Mouse (Mus musculus) Patski (cell line): ENCODE results near the gene Rab3a. TPM values are rescaled to one million over a fixed set of nuclear protein-coding genes. Genes with fewer than 3 reads are reported as not detected.

ENCODE experiments used
- ATAC-seq: fragments of 100-300 bp; one replicate; pipeline ENCODE4 v1.8.0; 2021
- CTCF ChIA-PET: fragments of 350-600 bp; sonication (Branson Sonifier 250); formaldehyde crosslinking; loops from one replicate; lab custom pipeline; 2022; ENCODE audit warnings: inconsistent platforms; lab: Charles Lee
- POLR2A ChIA-PET: fragments of 350-600 bp; sonication (Branson Sonifier 250); formaldehyde crosslinking; loops from one replicate; lab custom pipeline; 2022; ENCODE audit warnings: antibody characterized with exemption, inconsistent platforms; lab: Charles Lee
- DNase-seq: peaks from one replicate; pipeline ENCODE4 v3.0.0-alpha.2; 2011; ENCODE audit warnings: low read depth, low spot score
- H3K27me3 ChIP-seq: fragments of 371-371 bp; one replicate; pipeline ENCODE4 v1.5.1; 2021
- CTCF ChIP-seq: fragments of 100-300 bp; IDR thresholded peaks from one replicate; pipeline ENCODE4 v1.5.1; 2021
- in situ Hi-C: fragments of 300-500 bp; cut with MboI; formaldehyde crosslinking; loops from 3 replicates; pipeline ENCODE4 v1.11.1; 2018; ENCODE audit warnings: low pct_unique_long_range_greater_than_20kb, mixed read lengths
- polyA plus RNA-seq: library from polyadenylated mRNA; unstranded; gene quantifications from one replicate; pipeline ENCODE4 v1.2.3, GENCODE M21; 2021

Rab3a gene
- polyA plus RNA-seq, 1 experiment from 2014 or later, result 35.0 TPM

- ChIA-PET CTCF (interaction anchor here (1.9 to 3.5 kb wide), 2 partner anchors 11 to 39 kb away, joined by 5 to 15 read pairs; partner anchors contain the start of gene Gm3336), POLR2A (no interaction called here)
- no peaks in the 10 kb centered on the region for H3K27me3 ChIP-seq
- DNase-seq (no peak), ATAC-seq (no peak)
- in situ Hi-C loops, result no loop called here
- TF ChIP-seq CTCF, result no peak
Measured at GRCm38 (mm10) chr8:70757523-70758307, 3.2 kb downstream of the Rab3a start.

- POLR2A ChIA-PET, result no interaction called here
- CTCF ChIA-PET, result interaction anchor here (3.5 kb wide), 1 partner anchor 10 kb away, joined by 15 read pairs; no protein-coding TSS in a partner anchor
- ATAC-seq, result no peak
- DNase-seq, result no peak
- no peak for TF ChIP-seq CTCF
- in situ Hi-C loops, result no loop called here
- no peaks in the 10 kb centered on the region for H3K27me3 ChIP-seq
Measured at GRCm38 (mm10) chr8:70758308-70758615, 3.8 kb downstream of the Rab3a start.

- ChIA-PET POLR2A (no interaction called here), CTCF (interaction anchor here (3.5 kb wide), 1 partner anchor 10 kb away, joined by 15 read pairs; no protein-coding TSS in a partner anchor)
- ATAC-seq (no peak), DNase-seq (no peak)
- H3K27me3 ChIP-seq, result no peaks in the 10 kb centered on the region
- in situ Hi-C loops, result no loop called here
- no peak for TF ChIP-seq CTCF
Measured at GRCm38 (mm10) chr8:70758616-70759561, 4.4 kb downstream of the Rab3a start.

- in situ Hi-C loops, result no loop called here
- DNase-seq, result no peak
- no peaks in the 10 kb centered on the region for H3K27me3 ChIP-seq
- TF ChIP-seq CTCF, result no peak
- POLR2A ChIA-PET, result no interaction called here
- CTCF ChIA-PET, result interaction anchor here (3.1 kb wide), 1 partner anchor 8 kb away, joined by 9 read pairs; no protein-coding TSS in a partner anchor
- peak; percentile 6 for ATAC-seq
Measured at GRCm38 (mm10) chr8:70760350-70760749, 5.9 kb downstream of the Rab3a start.

- H3K27me3 ChIP-seq, result no peaks in the 10 kb centered on the region
- peak; percentile 94 for DNase-seq
- no peak for TF ChIP-seq CTCF
- in situ Hi-C loops, result no loop called here
- ChIA-PET POLR2A (no interaction called here), CTCF (interaction anchor here (0.8 to 3.1 kb wide), 5 partner anchors 8 to 61 kb away, joined by 3 to 9 read pairs (median 3); partner anchors contain the start of gene Gm3336)
- peak; percentile 95 for ATAC-seq
Measured at GRCm38 (mm10) chr8:70760775-70761406, 6.4 kb downstream of the Rab3a start, which contains the start of gene Mpv17l2. Gene Mpv17l2 (minus strand): TSS chr8:70760946.

GRCm38 (mm10) chr8:70762118-70762517, 7.6 kb downstream of the Rab3a start:
- ATAC-seq, result no peak
- ChIA-PET CTCF (interaction anchor here (1.1 to 3.1 kb wide), 12 partner anchors 9 to 107 kb away, joined by 3 to 24 read pairs (median 7); partner anchors contain the start of genes Arrdc2, Gm3336, Pde4c and Pik3r2), POLR2A (interaction anchor here (0.6 to 1.2 kb wide), 2 partner anchors 35 to 39 kb away, joined by 3 read pairs; no protein-coding TSS in a partner anchor)
- in situ Hi-C loops, result no loop called here
- H3K27me3 ChIP-seq, result no peaks in the 10 kb centered on the region
- no peak for TF ChIP-seq CTCF
- DNase-seq, result no peak

GRCm38 (mm10) chr8:70763354-70763753, 8.9 kb downstream of the Rab3a start:
- no peak for TF ChIP-seq CTCF
- ChIA-PET CTCF (interaction anchor here (0.9 to 3.1 kb wide), 16 partner anchors 8 to 103 kb away, joined by 3 to 24 read pairs (median 6); partner anchors contain the start of genes Arrdc2, Gm3336, Pde4c and Pik3r2), POLR2A (interaction anchor here (0.8 kb wide), 1 partner anchor 12 kb away, joined by 3 read pairs; no protein-coding TSS in a partner anchor)
- DNase-seq (no peak), ATAC-seq (no peak)
- in situ Hi-C loops, result no loop called here
- H3K27me3 ChIP-seq, result no peaks in the 10 kb centered on the region

- ChIA-PET CTCF (interaction anchor here (1.0 to 2.8 kb wide), 7 partner anchors 7 to 48 kb away, joined by 3 to 24 read pairs (median 8); partner anchors contain the start of genes Gm3336, Pde4c and Pik3r2), POLR2A (interaction anchor here (0.8 kb wide), 1 partner anchor 11 kb away, joined by 3 read pairs; no protein-coding TSS in a partner anchor)
- TF ChIP-seq CTCF, result no peak
- ATAC-seq (no peak), DNase-seq (no peak)
- H3K27me3 ChIP-seq, result no peaks in the 10 kb centered on the region
- in situ Hi-C loops, result no loop called here
Measured at GRCm38 (mm10) chr8:70764026-70764425, 9.5 kb downstream of the Rab3a start.

- ChIA-PET CTCF (no interaction called here), POLR2A (no interaction called here)
- in situ Hi-C loops, result loop anchor here (5.0 kb wide), 1 partner anchor 78 kb away; no protein-coding TSS in a partner anchor
- TF ChIP-seq CTCF, result no peak
- ATAC-seq (no peak), DNase-seq (no peak)
- H3K27me3 ChIP-seq, result no peaks in the 10 kb centered on the region
Measured at GRCm38 (mm10) chr8:70764676-70765075, 10.2 kb downstream of the Rab3a start.
